Comparison of ENCODE assay signal across 1 mouse cellular context in genomic region chr10:128377222-128377939, GRCm38 (mm10).
TF ChIP-seq lines count a peak whose summit lies in the region.

No protein-coding gene starts in this region.

TF ChIP-seq in C2C12, 6 proteins besides CTCF, POLR2A, EP300 and RAD21 (continued from another document):
- TF ChIP-seq CEBPB (IDR thresholded peaks at IDR 0.05; ENCODE audit: low read depth) (no peak), MYOG (IDR thresholded peaks at IDR 0.05; ENCODE audit: control insufficient read depth, extremely low read depth, insufficient read length) (no peak), FOSL1 (IDR thresholded peaks at IDR 0.05; ENCODE audit: insufficient read depth, low read length, poor library complexity, severe bottlenecking) (no peak)
